Mouse (Mus musculus) hindbrain, postnatal 0 days (tissue): ENCODE measurements around the gene Inafm2. TPM values are rescaled to one million over a fixed set of nuclear protein-coding genes. Genes with fewer than 3 reads are reported as not detected.
A peak's percentile ranks its signal among the peaks of the same experiment; 100 is the strongest.

ENCODE experiments used
- ATAC-seq: fragments of 200-750 bp; cut with Nextera tagmentation; 2 replicates; pipeline ENCODE4 v1.8.0; 2017; ENCODE audit warnings: mild to moderate bottlenecking, moderate TSS enrichment, moderate library complexity
- DNase-seq: peaks from one replicate; pipeline ENCODE4 v3.0.0-alpha.2; 2015; ENCODE audit warnings: low spot score
- H3K27ac ChIP-seq: fragments of 300-500 bp; sonication (generic); 2 replicates; pipeline ENCODE4 v1.5.1; 2014; ENCODE audit warnings: mild to moderate bottlenecking
- H3K27me3 ChIP-seq: fragments of 300-500 bp; sonication (generic); 2 replicates; pipeline ENCODE4 v1.6.1; 2014; ENCODE audit warnings: low read length, mixed read lengths; ENCODE audit not compliant: insufficient read depth
- H3K36me3 ChIP-seq: fragments of 300-500 bp; sonication (generic); 2 replicates; pipeline ENCODE4 v1.6.1; 2014; ENCODE audit warnings: low read length, mixed read lengths; ENCODE audit not compliant: insufficient read depth
- H3K4me1 ChIP-seq: fragments of 300-500 bp; sonication (generic); 2 replicates; pipeline ENCODE4 v1.6.1; 2014; ENCODE audit warnings: antibody characterized with exemption, low read length, mixed read lengths; ENCODE audit not compliant: insufficient read depth
- H3K4me2 ChIP-seq: fragments of 300-500 bp; sonication (generic); 2 replicates; pipeline ENCODE4 v1.6.1; 2014; ENCODE audit warnings: low read depth, mild to moderate bottlenecking, low read length, moderate library complexity, mixed read lengths
- H3K4me3 ChIP-seq: fragments of 300-500 bp; sonication (generic); 2 replicates; pipeline ENCODE4 v1.5.1; 2014; ENCODE audit warnings: low read length
- H3K9ac ChIP-seq: fragments of 300-500 bp; sonication (generic); replicated peaks from 2 replicates; pipeline ENCODE4 v1.6.1; 2014; ENCODE audit warnings: mild to moderate bottlenecking, low read length, moderate library complexity, mixed read lengths
- H3K9me3 ChIP-seq: fragments of 300-500 bp; sonication (generic); 2 replicates; pipeline ENCODE4 v1.6.1; 2016; ENCODE audit warnings: low read length, mixed read lengths
- CTCF ChIP-seq: IDR thresholded peaks from 2 replicates; pipeline ENCODE4 v1.5.1; 2016; ENCODE audit warnings: antibody characterized with exemption, control low read depth, low read depth
- WGBS: fragments of 180-500 bp; shearing (Covaris S2); extraction: QIAGEN DNeasy Blood & Tissue Kit; methylation state at CpG from one replicate; pipeline ENCODE4 v1.1.7; 2014; 5-methylcytosine and 5-hydroxymethylcytosine counted together
- polyA plus RNA-seq: library from polyadenylated mRNA; unstranded; fragments of >200 nt; fragmentation: Nextera tagmentation; extraction: Ambion mirVana; gene quantifications from 2 replicates; pipeline ENCODE4 v1.2.1, GENCODE M21; 2015
- total RNA-seq: library from RNA; depleted of rRNA; stranded (reverse); fragments of >200 nt; gene quantifications from 2 replicates; pipeline ENCODE4 v1.2.3, GENCODE M21; 2014; rRNA removed

Inafm2 gene
- total RNA-seq (19.8 and 21.1 TPM in 2 replicates), polyA plus RNA-seq (18.9 TPM in 2 replicates)

- Histone ChIP-seq H3K36me3 (no peaks in the 10 kb centered on the region), H3K4me2 (peak within 1 kb of the TSS; percentile 91), H3K9ac (peak within 1 kb of the TSS; percentile 73), H3K4me1 (peaks cover 16% of the 10 kb centered on the region), H3K9me3 (no peaks in the 10 kb centered on the region), H3K27ac (peak within 1 kb of the TSS; percentile 76), H3K4me3 (peak within 1 kb of the TSS; percentile 77), H3K27me3 (no peaks in the 10 kb centered on the region)
- DNase-seq (peak; percentile 96), ATAC-seq (peak; percentile 93)
- WGBS = 3% methylated on average over 48 of the region's 57 CpGs
- TF ChIP-seq CTCF = no peak
Observed at GRCm38 (mm10) chr2:118745232-118745884, at the start of gene Inafm2. Gene Inafm2, plus strand, starts transcription at chr2:118745758.

DNA sequence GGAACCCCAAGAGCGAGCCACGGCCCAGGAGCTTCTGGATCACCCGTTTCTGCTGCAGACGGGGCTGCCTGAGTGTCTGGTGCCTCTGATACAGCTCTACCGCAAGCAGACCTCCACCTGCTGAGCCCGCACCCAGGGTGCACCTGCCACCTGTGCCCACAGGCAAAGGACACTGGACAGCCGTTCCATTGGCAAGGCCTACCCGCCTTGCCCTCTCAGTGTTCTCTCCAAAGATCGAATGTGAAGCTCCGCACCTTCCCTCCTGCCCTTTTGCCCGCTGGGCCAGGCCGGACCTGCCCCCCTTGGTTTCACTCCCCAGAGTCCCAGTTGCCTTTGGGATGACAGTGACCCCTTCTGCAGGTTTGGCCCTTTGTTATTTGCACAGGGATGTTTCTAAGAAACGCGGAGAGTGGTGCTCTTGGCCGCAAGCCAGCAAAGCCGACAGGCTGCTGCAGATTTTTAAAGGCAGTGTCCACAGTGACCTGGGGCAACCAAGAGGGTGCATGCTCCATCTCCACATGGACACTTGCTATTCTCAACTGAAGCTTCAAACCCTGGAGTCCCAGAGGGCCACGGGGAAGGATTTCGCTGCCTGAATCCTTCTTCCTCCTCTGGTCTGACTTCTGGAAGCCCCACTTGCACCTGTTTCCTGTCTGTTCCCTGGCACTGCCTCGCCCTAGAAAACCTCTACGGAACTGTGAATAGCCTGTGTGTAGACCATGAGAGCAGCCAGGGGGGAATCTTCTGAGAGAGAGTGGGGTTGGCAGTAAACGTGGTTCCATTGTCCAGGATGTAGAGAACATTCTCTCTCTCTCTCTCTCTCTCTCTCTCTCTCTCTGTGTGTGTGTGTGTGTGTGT lies 48.9 kb upstream of the Inafm2 start:
- no peak for ATAC-seq
- H3K4me2 ChIP-seq = no peak overlapping the region
- TF ChIP-seq CTCF = no peak
- H3K9me3 ChIP-seq = no peaks in the 10 kb centered on the region
- no peak overlapping the region for H3K27ac ChIP-seq
- H3K9ac ChIP-seq = no peak overlapping the region
- peaks cover 11% of the 10 kb centered on the region for H3K4me1 ChIP-seq
- peaks cover 15% of the 10 kb centered on the region for H3K27me3 ChIP-seq
- no peaks in the 10 kb centered on the region for H3K36me3 ChIP-seq
- WGBS = 47% methylated on average over 21 of the region's 21 CpGs
- no peak overlapping the region for H3K4me3 ChIP-seq
- DNase-seq = peak; percentile 27

GRCm38 (mm10) chr2:118697311-118697877 lies 48.2 kb upstream of the Inafm2 start:
- Histone ChIP-seq H3K4me2 (no peak overlapping the region), H3K9ac (no peak overlapping the region), H3K4me1 (peaks cover 11% of the 10 kb centered on the region), H3K27me3 (peaks cover 23% of the 10 kb centered on the region), H3K36me3 (no peaks in the 10 kb centered on the region), H3K27ac (no peak overlapping the region), H3K4me3 (no peak overlapping the region), H3K9me3 (no peaks in the 10 kb centered on the region)
- ATAC-seq = no peak
- no peak for TF ChIP-seq CTCF
- no peak for DNase-seq
- WGBS = 36% methylated on average over 5 of the region's 5 CpGs

DNA sequence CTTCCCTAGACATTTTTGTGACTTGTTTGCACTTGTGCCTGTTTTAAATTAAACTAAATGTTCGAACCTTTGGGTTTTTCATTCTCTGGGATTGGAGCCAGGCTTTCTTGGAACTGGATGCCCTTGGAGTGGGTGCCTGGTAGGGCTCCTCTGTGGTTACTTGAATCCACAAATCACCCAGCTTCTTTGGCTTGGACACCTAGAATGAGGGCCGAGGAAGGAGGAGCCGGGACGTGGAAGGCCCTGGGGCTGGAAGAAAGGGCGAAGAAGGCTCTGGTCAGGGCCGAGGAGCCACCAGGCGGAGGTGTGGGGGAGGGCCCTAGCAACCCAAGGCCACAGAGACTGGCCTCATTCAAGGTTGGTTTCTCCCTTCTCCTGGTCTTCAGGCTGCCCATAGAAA lies 47.6 kb upstream of the Inafm2 start:
- H3K27me3 ChIP-seq = peaks cover 27% of the 10 kb centered on the region
- H3K4me2 ChIP-seq = no peak overlapping the region

GRCm38 (mm10) chr2:118700179-118701062 lies 45.1 kb upstream of the Inafm2 start:
- Histone ChIP-seq H3K4me3 (peak overlapping the region; percentile 17), H3K9me3 (no peaks in the 10 kb centered on the region), H3K36me3 (no peaks in the 10 kb centered on the region), H3K9ac (no peak overlapping the region), H3K27ac (no peak overlapping the region), H3K4me1 (peaks cover 26% of the 10 kb centered on the region), H3K27me3 (peaks cover 52% of the 10 kb centered on the region), H3K4me2 (peak overlapping the region; percentile 37)
- TF ChIP-seq CTCF = peak; percentile 90
- 2% methylated on average over 32 of the region's 32 CpGs for WGBS
- DNase-seq (peak; percentile 81), ATAC-seq (no peak)

More for the DNA sequence above, 47.6 kb upstream of the Inafm2 start:
- Histone ChIP-seq H3K27ac (no peak overlapping the region), H3K9ac (no peak overlapping the region), H3K4me1 (peaks cover 12% of the 10 kb centered on the region), H3K9me3 (no peaks in the 10 kb centered on the region), H3K4me3 (no peak overlapping the region), H3K36me3 (no peaks in the 10 kb centered on the region)
- no peak for TF ChIP-seq CTCF
- WGBS = 37% methylated on average over 7 of the region's 7 CpGs
- DNase-seq (peak; percentile 36), ATAC-seq (no peak)

DNA sequence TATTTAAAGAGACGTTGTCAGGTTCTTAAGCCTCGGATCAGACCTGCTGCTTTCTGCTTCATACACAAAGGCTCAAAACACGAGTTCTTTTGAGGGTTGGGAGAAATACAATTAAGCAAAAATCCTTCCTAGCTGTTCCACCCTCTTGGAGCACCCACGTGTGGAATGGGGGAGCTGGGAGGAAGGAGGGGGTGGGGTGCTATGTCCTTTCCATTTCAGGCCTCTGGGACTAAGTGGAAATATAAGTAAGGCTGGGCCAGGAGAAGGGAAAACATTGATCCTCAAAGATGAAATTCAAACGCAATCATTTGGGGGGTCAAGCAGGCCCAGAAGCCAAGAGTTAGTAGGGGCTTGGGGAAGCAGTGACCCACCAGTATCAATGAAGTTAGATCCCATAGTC lies 44.4 kb upstream of the Inafm2 start:
- Histone ChIP-seq H3K27ac (no peak overlapping the region), H3K9ac (no peak overlapping the region), H3K27me3 (peaks cover 58% of the 10 kb centered on the region), H3K9me3 (no peaks in the 10 kb centered on the region), H3K4me2 (no peak overlapping the region), H3K4me1 (peaks cover 26% of the 10 kb centered on the region), H3K4me3 (no peak overlapping the region), H3K36me3 (no peaks in the 10 kb centered on the region)
- TF ChIP-seq CTCF = no peak
- WGBS = 12% methylated on average over 5 of the region's 5 CpGs
- ATAC-seq (no peak), DNase-seq (no peak)
